Mouse (Mus musculus): ENCODE measurements around the gene Pmfbp1.

DNA sequence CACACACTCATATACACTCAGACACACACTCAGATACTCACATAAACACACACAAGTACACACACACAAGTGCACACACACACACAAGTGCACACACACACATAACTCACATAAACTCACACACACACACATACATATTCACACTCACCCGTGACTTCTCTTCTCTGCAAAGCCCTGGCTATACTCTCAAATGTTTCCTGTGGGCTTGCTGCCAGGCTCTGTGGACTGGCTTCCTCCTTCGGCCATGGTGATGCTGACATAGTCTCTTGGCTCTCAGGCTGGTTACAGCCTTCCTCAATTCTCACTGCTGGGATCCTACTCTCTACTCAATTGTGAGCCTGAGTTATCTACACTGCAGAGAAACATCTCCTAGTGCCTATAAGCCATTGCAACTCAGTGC lies 38.7 kb upstream of the Pmfbp1 start:
- TF ChIP-seq POLR2A (IDR thresholded peaks at IDR 0.05; ENCODE audit: extremely low read depth, insufficient read depth, low read length) (no peak), CTCF (IDR thresholded peaks at IDR 0.05; ENCODE audit: low read depth, low read length) (no peak)

Data from liver, adult 2 months (tissue).